Mouse (Mus musculus): Measurements from ENCODE around the gene Atp5e.

- TF ChIP-seq CTCF (IDR thresholded peaks at IDR 0.05; ENCODE audit: insufficient read depth, low read depth, low read length) (no peak), POLR2A (IDR thresholded peaks at IDR 0.05; ENCODE audit: insufficient read depth, low read depth, low read length) (no peak)
Measured at GRCm38 (mm10) chr2:174438737-174439449, 25.0 kb downstream of the Atp5e start, which contains the start of gene Ctsz.

Measured in olfactory bulb, adult 2 months (tissue).